Mouse (Mus musculus) thymus, postnatal 36 days (tissue): ENCODE data around the gene Hells.

ENCODE experiments used
- DNase-seq, 2 experiments: peaks; one replicate each; pipeline ENCODE4 v3.0.0; 2022; ENCODE audit warnings: mixed read lengths in 2 of 2

Hells gene

GRCm38 (mm10) chr19:38930788-38931565, at the start of gene Hells:
Gene Hells, plus strand, starts transcription at chr19:38930915.
- peak; percentile 87 to 90 for DNase-seq

DNA sequence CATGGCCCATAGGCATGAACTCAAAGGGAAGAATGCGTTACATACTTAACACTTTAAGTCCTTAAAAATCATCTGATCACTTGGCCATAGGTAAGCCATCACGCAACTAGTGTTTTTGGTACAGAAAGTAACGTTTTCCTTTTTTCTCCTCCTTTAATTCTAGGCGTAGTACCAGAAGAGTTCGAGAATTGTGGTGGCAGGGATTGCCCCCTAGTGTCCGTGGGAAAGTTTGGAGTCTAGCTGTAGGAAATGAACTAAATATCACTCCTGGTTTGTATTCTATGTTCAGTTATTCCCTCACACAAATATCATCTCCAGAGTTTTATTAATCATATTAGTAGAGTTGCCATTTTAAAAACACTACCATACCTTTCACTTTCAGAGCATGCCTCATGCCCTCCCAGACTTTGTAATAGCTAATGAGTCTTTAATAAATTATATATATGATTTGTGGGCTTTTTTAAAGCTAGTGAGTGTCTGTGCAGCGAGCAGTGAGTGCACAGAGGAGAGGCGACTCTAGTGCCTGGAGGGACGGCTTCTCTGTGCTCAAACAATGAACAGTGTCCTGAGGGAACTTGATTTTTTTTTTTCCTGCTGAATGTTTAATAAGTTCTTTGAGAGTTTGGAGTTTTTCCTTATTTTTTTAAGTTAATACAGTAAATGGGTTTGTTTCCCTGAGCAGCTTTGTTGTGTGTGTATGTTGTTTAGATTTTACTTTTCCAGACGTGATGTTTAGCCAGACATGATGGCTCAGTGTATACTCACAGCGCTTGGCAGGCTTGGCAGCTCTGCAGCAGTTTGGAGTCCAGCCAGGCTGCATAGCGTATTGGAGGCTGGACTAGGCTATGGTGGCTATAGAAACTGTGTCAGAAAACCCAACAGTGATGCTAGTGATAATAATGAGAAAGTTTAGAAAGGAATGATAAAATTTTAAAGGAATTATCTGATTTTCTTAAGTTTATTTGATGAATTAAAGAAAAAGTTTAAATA, 29.3 kb upstream of the Hells start:
- no peak for DNase-seq

- DNase-seq = no peak
Observed at GRCm38 (mm10) chr19:38902501-38902900, 28.2 kb upstream of the Hells start.

DNA sequence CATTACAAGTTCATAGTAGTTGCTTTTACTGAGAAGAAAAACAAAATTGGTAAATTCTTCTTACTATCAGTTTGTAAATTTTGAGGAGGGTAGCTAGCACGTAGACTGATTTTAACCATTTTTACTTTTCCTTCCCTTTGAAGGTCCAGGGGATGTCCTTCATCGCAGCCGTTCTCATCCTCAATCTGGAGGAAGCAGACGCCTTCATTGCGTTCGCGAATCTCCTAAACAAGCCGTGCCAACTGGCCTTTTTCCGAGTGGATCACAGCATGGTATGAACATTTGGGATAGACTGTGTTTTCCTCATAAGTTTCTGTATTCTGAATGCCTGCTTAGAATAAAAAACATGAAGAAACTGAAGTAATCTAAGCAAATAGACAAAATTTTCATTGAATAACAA, 16.9 kb upstream of the Hells start:
- DNase-seq = no peak

GRCm38 (mm10) chr19:38914926-38915325, 15.8 kb upstream of the Hells start:
- DNase-seq = no peak

- peak; percentile 8 to 14 for DNase-seq
Observed at GRCm38 (mm10) chr19:38915677-38916076, 15.0 kb upstream of the Hells start.

DNA sequence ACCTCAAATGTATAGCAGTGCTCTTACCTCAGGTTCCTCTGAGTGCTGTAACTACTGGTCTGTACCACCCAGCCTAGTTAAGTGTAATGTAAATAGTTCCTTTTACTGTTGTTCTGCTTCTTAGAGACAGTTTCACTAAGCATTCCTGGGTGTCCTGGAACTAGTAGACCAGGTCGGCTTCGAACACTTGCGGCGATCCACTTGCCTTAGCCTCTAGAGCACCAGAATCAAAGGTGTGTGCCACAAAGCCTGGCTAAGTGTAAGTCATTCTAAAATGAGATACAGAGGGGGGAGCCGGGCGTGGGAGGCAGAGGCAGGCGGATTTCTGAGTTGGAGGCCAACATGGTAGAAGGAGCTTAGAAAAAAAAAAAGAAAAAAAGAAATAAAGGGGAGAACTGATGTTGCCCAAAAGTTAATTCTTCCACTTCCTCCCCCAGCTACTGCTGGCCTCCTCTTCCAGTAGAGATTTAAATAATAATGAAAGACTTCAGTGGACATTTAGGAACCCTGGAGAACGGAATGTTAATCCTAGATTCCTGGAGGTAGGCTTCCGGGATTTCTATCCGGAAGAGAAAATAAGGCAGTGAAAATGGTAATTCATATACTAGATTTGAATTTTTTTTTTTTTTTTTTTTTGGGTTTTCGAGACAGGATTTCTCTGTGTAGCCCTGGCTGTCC, 2.1 kb upstream of the Hells start:
- no peak for DNase-seq

- peak in 1 of 2 experiments; percentile 5 for DNase-seq
Observed at GRCm38 (mm10) chr19:38929471-38930251, 1.1 kb upstream of the Hells start.

DNA sequence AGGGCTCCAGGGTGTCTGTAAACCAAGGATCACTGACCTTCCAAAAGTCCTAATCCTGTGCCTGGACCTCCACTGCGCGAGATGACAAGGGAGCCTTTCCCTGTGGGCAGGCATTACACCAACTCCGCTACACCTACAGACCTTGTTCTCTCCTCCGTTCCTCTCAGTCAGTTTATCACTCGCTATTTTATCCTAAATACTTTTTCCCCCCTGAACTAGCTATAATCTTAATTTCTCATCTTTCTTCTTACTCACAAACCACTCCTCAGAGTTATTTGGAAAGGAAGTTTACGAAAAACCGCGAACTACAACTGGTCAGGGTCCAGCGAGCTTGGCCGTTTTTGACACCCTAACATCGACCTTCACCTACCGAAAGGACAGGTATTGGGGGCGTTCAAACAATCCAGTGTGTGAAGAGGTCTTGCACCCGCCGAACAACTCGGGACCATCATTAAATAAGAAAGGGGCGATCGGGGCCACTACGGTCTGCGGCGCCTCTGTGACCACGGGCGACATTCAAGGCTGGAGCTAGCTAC, 395 bp upstream of the Hells start:
- no peak for DNase-seq

- no peak for DNase-seq
Observed at GRCm38 (mm10) chr19:38931566-38931890, 813 bp downstream of the Hells start.

- DNase-seq = no peak
Observed at GRCm38 (mm10) chr19:38944590-38945307, 14.0 kb downstream of the Hells start.

- DNase-seq = no peak
Observed at GRCm38 (mm10) chr19:38970741-38971140, 40.0 kb downstream of the Hells start.

DNA sequence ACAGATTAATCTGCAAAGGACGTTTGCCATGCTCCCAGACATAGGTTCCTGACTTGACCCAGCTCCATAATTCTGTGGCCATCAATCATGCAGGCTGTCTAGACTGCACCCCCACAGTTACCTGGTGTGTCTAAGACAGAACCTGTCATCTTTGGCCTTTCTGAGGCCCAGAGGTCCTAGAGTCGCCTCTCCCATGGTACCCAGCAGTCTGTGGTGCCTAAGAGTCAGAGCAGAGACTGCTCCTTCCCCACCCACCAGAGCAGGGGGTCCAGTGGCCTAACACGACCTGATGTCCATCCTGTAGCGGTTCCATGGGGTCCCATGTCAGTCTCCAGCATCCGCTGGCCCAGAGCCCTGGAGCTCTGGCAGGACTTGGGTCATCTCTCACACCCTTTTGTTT, 41.9 kb downstream of the Hells start:
- DNase-seq = no peak

DNA sequence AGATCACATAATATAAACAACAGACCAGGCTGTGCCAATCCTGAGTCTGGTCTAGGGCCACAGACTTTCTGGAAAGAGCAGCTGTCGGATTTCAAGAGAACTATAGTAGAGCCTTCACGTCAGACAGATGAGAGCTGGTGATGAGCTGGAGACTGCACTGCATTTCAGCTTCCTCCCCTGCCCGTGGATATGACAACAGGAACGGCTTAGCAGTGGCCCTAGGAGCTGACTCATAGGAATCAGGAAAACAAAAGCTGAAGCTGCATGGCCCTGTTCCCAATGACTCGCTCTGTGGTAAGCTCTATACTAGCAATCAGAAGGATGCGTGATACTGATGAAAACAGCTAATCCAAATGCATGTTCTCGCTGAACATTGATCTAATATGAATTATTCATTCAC, 43.0 kb downstream of the Hells start:
- no peak for DNase-seq

GRCm38 (mm10) chr19:38976269-38976668, 45.6 kb downstream of the Hells start:
- DNase-seq = no peak

DNA sequence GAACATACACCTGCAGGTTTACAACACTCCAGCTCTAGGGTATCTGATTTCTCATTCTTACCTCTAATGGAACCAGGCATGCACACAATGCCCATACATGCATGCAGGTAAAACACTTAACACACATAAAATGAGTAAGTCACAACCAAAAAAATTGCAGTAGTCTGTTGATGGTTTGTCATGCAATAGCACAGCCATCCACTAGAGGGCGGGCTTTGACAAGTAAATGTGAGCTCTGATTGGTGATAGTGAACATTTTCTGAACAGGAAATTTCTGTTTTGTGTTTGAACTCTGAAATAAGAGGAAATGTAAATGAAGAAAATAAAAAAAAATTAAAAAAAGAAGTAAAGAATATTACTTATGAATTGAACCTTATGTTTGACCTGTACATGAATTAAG, 51.3 kb downstream of the Hells start:
- peak; percentile 50 to 60 for DNase-seq

- no peak for DNase-seq
Observed at GRCm38 (mm10) chr19:38998248-38998647, 67.5 kb downstream of the Hells start.

DNA sequence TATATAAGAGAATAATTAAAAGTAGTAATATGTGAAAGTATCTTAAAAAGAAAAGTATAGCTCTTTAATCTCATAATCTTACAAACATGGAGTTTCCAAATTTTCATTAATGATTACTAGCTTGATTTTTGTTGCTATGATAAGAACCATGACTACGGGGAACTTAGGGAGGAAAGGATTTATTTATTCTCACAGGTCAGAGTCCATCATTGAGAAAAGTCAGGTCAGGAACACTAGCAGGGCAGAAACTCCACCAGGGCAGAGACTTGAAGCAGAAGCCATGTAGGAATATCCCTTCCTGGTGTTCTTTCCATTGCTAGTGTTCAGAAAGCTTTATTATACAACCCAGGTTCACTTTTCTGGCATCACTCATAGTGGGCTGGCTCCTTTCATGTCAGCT, 68.0 kb downstream of the Hells start:
- DNase-seq = no peak

GRCm38 (mm10) chr19:39005132-39005531, 74.4 kb downstream of the Hells start:
- no peak for DNase-seq

DNA sequence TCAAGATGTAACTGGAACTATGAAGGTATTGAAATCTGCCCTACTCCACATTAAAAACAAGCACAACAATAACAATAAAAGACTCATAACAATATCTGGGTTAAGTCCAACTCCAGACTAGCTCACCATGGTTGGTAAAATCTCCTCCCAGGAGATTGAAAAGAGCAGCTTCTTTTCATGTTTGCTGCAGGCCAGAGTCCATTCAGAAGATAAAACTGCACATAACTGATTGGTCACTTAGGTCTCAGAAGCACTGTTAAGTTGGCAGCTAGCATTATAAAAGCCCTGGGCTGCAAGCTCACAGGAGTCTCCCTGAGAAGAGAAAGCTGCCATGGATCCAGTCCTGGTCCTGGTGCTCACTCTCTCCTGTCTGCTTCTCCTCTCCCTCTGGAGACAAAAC, 76.0 kb downstream of the Hells start, which contains the start of gene Cyp2c55:
Gene Cyp2c55, plus strand, starts transcription at position 305 of the 400 bp plus-strand sequence.
- no peak for DNase-seq
